Mouse (Mus musculus): ENCODE results near the gene Pdxk. TPM values are rescaled to one million over a fixed set of nuclear protein-coding genes. Genes with fewer than 3 reads are reported as not detected.
A peak's percentile ranks its signal among the peaks of the same experiment; 100 is the strongest.
"Not testable (repeated sequence)": the region's sequence is repeated elsewhere in the genome, so short reads cannot be mapped to it uniquely, and the experiment has no call there.

Gene Pdxk
- 10.1 and 10.3 TPM in 2 replicates for total RNA-seq (2012; rRNA removed)

GRCm38 (mm10) chr10:78464792-78465207 lies at the start of gene Pdxk:
TSS of gene Pdxk (minus strand) at chr10:78464975.
- H3K4me1 ChIP-seq (ENCODE audit: control insufficient read depth in 2 of 2, insufficient read depth in 2 of 2, low read length in 2 of 2, poor library complexity in 1 of 2): peaks cover 3 to 15% of the 10 kb centered on the region in 2 experiments; a peak in 1 of 4 replicates
- H3K27ac ChIP-seq (ENCODE audit: insufficient read depth, low read depth, low read length, poor library complexity, severe bottlenecking): no peak within 1 kb of the TSS
- H3K9ac ChIP-seq (ENCODE audit: insufficient read depth, low read depth, low read length, poor library complexity, severe bottlenecking): peak within 1 kb of the TSS; percentile 73
- no peak for TF ChIP-seq ZC3H11A (IDR thresholded peaks at IDR 0.05; ENCODE audit: borderline replicate concordance, low read depth, low read length)
- TF ChIP-seq CHD2 (IDR thresholded peaks at IDR 0.05; ENCODE audit: low read depth, low read length): no peak
- no peak for TF ChIP-seq HCFC1 (IDR thresholded peaks at IDR 0.05; ENCODE audit: borderline replicate concordance, insufficient read depth, low read length)
- no peak for TF ChIP-seq MAFK (IDR thresholded peaks at IDR 0.05; ENCODE audit: insufficient read depth, low read depth, low read length)
- TF ChIP-seq ZNF384 (IDR thresholded peaks at IDR 0.05; ENCODE audit: low read depth, low read length): no peak
- no peaks in the 10 kb centered on the region for H3K9me3 ChIP-seq (ENCODE audit: control insufficient read depth, insufficient read depth, low read depth, low read length)
- no peaks in the 10 kb centered on the region for H3K36me3 ChIP-seq (ENCODE audit: control insufficient read depth, insufficient read depth, low read length, poor library complexity, severe bottlenecking)
- peak within 1 kb of the TSS; percentile 75 to 77 for H3K4me3 ChIP-seq (ENCODE audit: insufficient read depth in 1 of 2, low read depth in 1 of 2, low read length in 2 of 2, poor library complexity in 1 of 2, severe bottlenecking in 1 of 2)
- peak; percentile 89 for DNase-seq (ENCODE audit: low read depth, low spot score)
- in situ Hi-C loops (cut with MboI; ENCODE audit: low sequenced_read_pairs in 2 of 2, unreplicated experiment in 2 of 2): no loop called here

DNA sequence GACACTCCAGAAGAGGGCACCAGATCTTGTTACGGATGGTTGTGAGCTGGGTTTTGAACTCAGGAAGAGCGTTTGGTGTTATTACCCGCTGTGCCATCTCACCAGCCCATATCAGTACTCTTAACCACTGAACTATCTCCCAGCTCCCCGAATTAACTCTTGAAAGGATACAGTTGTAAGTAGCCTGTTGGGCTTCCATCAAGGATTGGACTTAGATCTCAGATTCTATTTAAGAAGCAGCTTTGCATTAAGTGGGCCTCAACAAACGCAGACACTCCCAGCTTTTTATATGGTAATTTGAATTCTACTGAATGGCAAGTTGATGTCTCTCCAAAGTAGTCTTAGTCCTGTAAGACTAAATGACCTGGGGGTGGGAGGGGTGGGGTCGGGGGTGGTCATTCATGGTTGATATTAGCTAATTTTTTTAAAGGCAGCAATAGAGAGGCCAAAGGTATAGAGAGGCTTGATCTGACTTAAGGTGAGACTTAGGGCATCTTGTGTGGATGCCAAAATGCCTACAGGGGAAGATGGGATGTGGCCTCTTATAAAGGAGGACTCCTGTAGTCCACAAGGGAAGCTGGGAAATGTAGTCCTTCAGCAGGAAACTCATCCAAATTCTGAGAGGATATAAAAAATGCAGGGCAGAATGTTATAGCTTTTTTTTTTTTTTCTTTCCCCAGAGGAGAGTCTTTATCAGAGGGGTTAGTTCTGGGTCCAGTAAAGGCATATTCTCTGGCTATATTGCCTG lies 38.4 kb upstream of the Pdxk start:
- no peaks in the 10 kb centered on the region for H3K36me3 ChIP-seq (ENCODE audit: control insufficient read depth, insufficient read depth, low read length, poor library complexity, severe bottlenecking)
- no peak overlapping the region for H3K9ac ChIP-seq (ENCODE audit: insufficient read depth, low read depth, low read length, poor library complexity, severe bottlenecking)
- no peak for DNase-seq (ENCODE audit: low read depth, low spot score)
- no peak overlapping the region for H3K27ac ChIP-seq (ENCODE audit: insufficient read depth, low read depth, low read length, poor library complexity, severe bottlenecking)
- no peaks in the 10 kb centered on the region for H3K9me3 ChIP-seq (ENCODE audit: control insufficient read depth, insufficient read depth, low read depth, low read length)
- TF ChIP-seq ZC3H11A (IDR thresholded peaks at IDR 0.05; ENCODE audit: borderline replicate concordance, low read depth, low read length): no peak
- TF ChIP-seq HCFC1 (IDR thresholded peaks at IDR 0.05; ENCODE audit: borderline replicate concordance, insufficient read depth, low read length): peak; percentile 74
- no peak for TF ChIP-seq CHD2 (IDR thresholded peaks at IDR 0.05; ENCODE audit: low read depth, low read length)
- TF ChIP-seq ZNF384 (IDR thresholded peaks at IDR 0.05; ENCODE audit: low read depth, low read length): no peak
- no peak for TF ChIP-seq MAFK (IDR thresholded peaks at IDR 0.05; ENCODE audit: insufficient read depth, low read depth, low read length)
- peaks cover 0 to 3% of the 10 kb centered on the region in 2 experiments; a peak in 1 of 4 replicates for H3K4me1 ChIP-seq (ENCODE audit: control insufficient read depth in 2 of 2, insufficient read depth in 2 of 2, low read length in 2 of 2, poor library complexity in 1 of 2)
- H3K4me3 ChIP-seq (ENCODE audit: insufficient read depth in 1 of 2, low read depth in 1 of 2, low read length in 2 of 2, poor library complexity in 1 of 2, severe bottlenecking in 1 of 2): no peak overlapping the region
- in situ Hi-C loops (cut with MboI; ENCODE audit: low sequenced_read_pairs in 2 of 2, unreplicated experiment in 2 of 2): no loop called here

- DNase-seq (ENCODE audit: low read depth, low spot score): peak; percentile 77
- in situ Hi-C loops (cut with MboI; ENCODE audit: low sequenced_read_pairs in 2 of 2, unreplicated experiment in 2 of 2): no loop called here
- Histone ChIP-seq H3K9ac (ENCODE audit: insufficient read depth, low read depth, low read length, poor library complexity, severe bottlenecking) (no peak overlapping the region), H3K27ac (ENCODE audit: insufficient read depth, low read depth, low read length, poor library complexity, severe bottlenecking) (no peak overlapping the region), H3K9me3 (ENCODE audit: control insufficient read depth, insufficient read depth, low read depth, low read length) (no peaks in the 10 kb centered on the region), H3K4me3 (ENCODE audit: insufficient read depth in 1 of 2, low read depth in 1 of 2, low read length in 2 of 2, poor library complexity in 1 of 2, severe bottlenecking in 1 of 2) (no peak overlapping the region), H3K36me3 (ENCODE audit: control insufficient read depth, insufficient read depth, low read length, poor library complexity, severe bottlenecking) (no peaks in the 10 kb centered on the region), H3K4me1 (ENCODE audit: control insufficient read depth in 2 of 2, insufficient read depth in 2 of 2, low read length in 2 of 2, poor library complexity in 1 of 2) (peaks cover 0 to 3% of the 10 kb centered on the region in 2 experiments; a peak in 1 of 4 replicates)
- no peak for TF ChIP-seq ZC3H11A (IDR thresholded peaks at IDR 0.05; ENCODE audit: borderline replicate concordance, low read depth, low read length)
- TF ChIP-seq CHD2 (IDR thresholded peaks at IDR 0.05; ENCODE audit: low read depth, low read length): no peak
- no peak for TF ChIP-seq ZNF384 (IDR thresholded peaks at IDR 0.05; ENCODE audit: low read depth, low read length)
- TF ChIP-seq HCFC1 (IDR thresholded peaks at IDR 0.05; ENCODE audit: borderline replicate concordance, insufficient read depth, low read length): no peak
- no peak for TF ChIP-seq MAFK (IDR thresholded peaks at IDR 0.05; ENCODE audit: insufficient read depth, low read depth, low read length)
Measured at GRCm38 (mm10) chr10:78487431-78488086, 22.8 kb upstream of the Pdxk start.

GRCm38 (mm10) chr10:78486871-78487270 lies 22.1 kb upstream of the Pdxk start:
- Histone ChIP-seq H3K36me3 (ENCODE audit: control insufficient read depth, insufficient read depth, low read length, poor library complexity, severe bottlenecking) (no peaks in the 10 kb centered on the region), H3K9ac (ENCODE audit: insufficient read depth, low read depth, low read length, poor library complexity, severe bottlenecking) (no peak overlapping the region), H3K4me3 (ENCODE audit: insufficient read depth in 1 of 2, low read depth in 1 of 2, low read length in 2 of 2, poor library complexity in 1 of 2, severe bottlenecking in 1 of 2) (no peak overlapping the region), H3K4me1 (ENCODE audit: control insufficient read depth in 2 of 2, insufficient read depth in 2 of 2, low read length in 2 of 2, poor library complexity in 1 of 2) (peaks cover 0 to 3% of the 10 kb centered on the region in 2 experiments; a peak in 1 of 4 replicates), H3K9me3 (ENCODE audit: control insufficient read depth, insufficient read depth, low read depth, low read length) (no peaks in the 10 kb centered on the region), H3K27ac (ENCODE audit: insufficient read depth, low read depth, low read length, poor library complexity, severe bottlenecking) (no peak overlapping the region)
- TF ChIP-seq ZNF384 (IDR thresholded peaks at IDR 0.05; ENCODE audit: low read depth, low read length): no peak
- no peak for TF ChIP-seq ZC3H11A (IDR thresholded peaks at IDR 0.05; ENCODE audit: borderline replicate concordance, low read depth, low read length)
- TF ChIP-seq MAFK (IDR thresholded peaks at IDR 0.05; ENCODE audit: insufficient read depth, low read depth, low read length): no peak
- no peak for TF ChIP-seq CHD2 (IDR thresholded peaks at IDR 0.05; ENCODE audit: low read depth, low read length)
- no peak for TF ChIP-seq HCFC1 (IDR thresholded peaks at IDR 0.05; ENCODE audit: borderline replicate concordance, insufficient read depth, low read length)
- no peak for DNase-seq (ENCODE audit: low read depth, low spot score)
- in situ Hi-C loops (cut with MboI; ENCODE audit: low sequenced_read_pairs in 2 of 2, unreplicated experiment in 2 of 2): no loop called here

GRCm38 (mm10) chr10:78485369-78485768 lies 20.6 kb upstream of the Pdxk start:
- H3K36me3 ChIP-seq (ENCODE audit: control insufficient read depth, insufficient read depth, low read length, poor library complexity, severe bottlenecking); in situ Hi-C loops (cut with MboI; ENCODE audit: low sequenced_read_pairs in 2 of 2, unreplicated experiment in 2 of 2); H3K4me1 ChIP-seq (ENCODE audit: control insufficient read depth in 2 of 2, insufficient read depth in 2 of 2, low read length in 2 of 2, poor library complexity in 1 of 2); H3K4me3 ChIP-seq (ENCODE audit: insufficient read depth in 1 of 2, low read depth in 1 of 2, low read length in 2 of 2, poor library complexity in 1 of 2, severe bottlenecking in 1 of 2); H3K9ac ChIP-seq (ENCODE audit: insufficient read depth, low read depth, low read length, poor library complexity, severe bottlenecking); H3K27ac ChIP-seq (ENCODE audit: insufficient read depth, low read depth, low read length, poor library complexity, severe bottlenecking); DNase-seq (ENCODE audit: low read depth, low spot score); H3K9me3 ChIP-seq (ENCODE audit: control insufficient read depth, insufficient read depth, low read depth, low read length): not testable (repeated sequence)
